Mouse (Mus musculus) hindbrain, embryonic 11.5 days (tissue): Measurements from ENCODE around the gene Gdap2. TPM values are rescaled to one million over a fixed set of nuclear protein-coding genes. Genes with fewer than 3 reads are reported as not detected.
A peak's percentile ranks its signal among the peaks of the same experiment; 100 is the strongest.

Experiments used
- ATAC-seq: fragments of 200-750 bp; cut with Nextera tagmentation; 2 replicates; pipeline ENCODE4 v1.8.0; 2017; ENCODE audit warnings: mild to moderate bottlenecking, moderate TSS enrichment, moderate library complexity; ENCODE audit not compliant: low FRiP score
- DNase-seq: peaks from one replicate; pipeline ENCODE4 v3.0.0-alpha.2; 2015; ENCODE audit warnings: low spot score
- H3K27ac ChIP-seq: fragments of 300-500 bp; sonication (generic); 2 replicates; pipeline ENCODE4 v1.5.1; 2014; ENCODE audit warnings: mild to moderate bottlenecking, low read depth, low read length
- H3K27me3 ChIP-seq: fragments of 300-500 bp; sonication (generic); 2 replicates; pipeline ENCODE4 v1.6.1; 2014; ENCODE audit warnings: mild to moderate bottlenecking, low read length, moderate library complexity, mixed read lengths; ENCODE audit not compliant: control insufficient read depth, insufficient read depth
- H3K36me3 ChIP-seq: fragments of 300-500 bp; sonication (generic); 2 replicates; pipeline ENCODE4 v1.6.1; 2014; ENCODE audit warnings: mild to moderate bottlenecking, low read length, moderate library complexity, mixed read lengths; ENCODE audit not compliant: control insufficient read depth, insufficient read depth
- H3K4me1 ChIP-seq: fragments of 300-500 bp; sonication (generic); replicated peaks from 2 replicates; pipeline ENCODE4 v1.6.1; 2014; ENCODE audit warnings: low read length, mixed read lengths; ENCODE audit not compliant: control insufficient read depth, insufficient read depth
- H3K4me2 ChIP-seq: fragments of 300-500 bp; sonication (generic); replicated peaks from 2 replicates; pipeline ENCODE4 v1.6.1; 2014; ENCODE audit warnings: mild to moderate bottlenecking, low read depth, low read length
- H3K4me3 ChIP-seq: fragments of 300-500 bp; sonication (generic); 2 replicates; pipeline ENCODE4 v1.5.1; 2014; ENCODE audit warnings: low read depth, low read length
- H3K9ac ChIP-seq: fragments of 300-500 bp; sonication (generic); 2 replicates; pipeline ENCODE4 v1.6.1; 2014; ENCODE audit warnings: low read depth, low read length
- H3K9me3 ChIP-seq: fragments of 300-500 bp; sonication (generic); 2 replicates; pipeline ENCODE4 v1.6.1; 2016; ENCODE audit warnings: low read length; ENCODE audit not compliant: control insufficient read depth
- WGBS: fragments of 180-500 bp; shearing (Covaris S2); extraction: QIAGEN DNeasy Blood & Tissue Kit; methylation state at CpG from one replicate; pipeline ENCODE4 v1.1.7; 2014; 5-methylcytosine and 5-hydroxymethylcytosine counted together
- polyA plus RNA-seq: library from polyadenylated mRNA; unstranded; fragments of >200 nt; fragmentation: Nextera tagmentation; extraction: Ambion mirVana; gene quantifications from 2 replicates; pipeline ENCODE4 v1.2.1, GENCODE M21; 2014

Gene Gdap2
- polyA plus RNA-seq, 1 experiment from 2014 or later = 50.5 TPM

DNA sequence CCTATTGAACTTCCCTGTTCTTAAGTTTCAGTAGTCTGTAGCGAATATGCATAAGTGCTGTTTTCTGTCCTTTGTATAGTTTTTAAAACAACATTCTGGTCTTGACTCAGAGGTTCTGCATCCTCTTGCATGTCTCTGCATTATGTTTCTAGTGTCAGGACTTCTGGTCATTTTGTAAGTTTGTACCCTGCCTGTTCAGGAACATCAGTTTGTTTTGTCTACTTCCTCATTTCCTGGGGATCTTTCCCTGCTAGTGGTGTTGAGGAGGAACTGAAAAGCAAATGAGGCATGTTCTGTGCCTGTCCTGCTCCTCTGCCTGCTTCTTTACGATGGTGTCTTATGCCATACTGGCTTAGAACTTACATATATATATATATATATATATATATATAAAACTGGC is 13.8 kb downstream of the Gdap2 start:
- H3K27ac ChIP-seq = no peak overlapping the region
- H3K36me3 ChIP-seq = no peaks in the 10 kb centered on the region
- no peaks in the 10 kb centered on the region for H3K4me1 ChIP-seq
- ATAC-seq (no peak), DNase-seq (no peak)
- H3K27me3 ChIP-seq = no peaks in the 10 kb centered on the region
- H3K4me2 ChIP-seq = no peak overlapping the region
- 83% methylated on average over 2 of the region's 2 CpGs for WGBS
- no peak overlapping the region for H3K9ac ChIP-seq
- no peak overlapping the region for H3K4me3 ChIP-seq
- H3K9me3 ChIP-seq = no peaks in the 10 kb centered on the region

- Histone ChIP-seq H3K9me3 (no peaks in the 10 kb centered on the region), H3K36me3 (no peaks in the 10 kb centered on the region)
Observed at GRCm38 (mm10) chr3:100180471-100180870, 18.3 kb downstream of the Gdap2 start.

GRCm38 (mm10) chr3:100189444-100189843 is 27.3 kb downstream of the Gdap2 start:
- Histone ChIP-seq H3K9ac (no peak overlapping the region), H3K27ac (no peak overlapping the region), H3K9me3 (no peaks in the 10 kb centered on the region), H3K4me3 (no peak overlapping the region), H3K27me3 (no peaks in the 10 kb centered on the region), H3K4me2 (no peak overlapping the region), H3K36me3 (no peaks in the 10 kb centered on the region), H3K4me1 (no peaks in the 10 kb centered on the region)
- DNase-seq = peak; percentile 82
- WGBS = 58% methylated on average over 1 of the region's 1 CpGs
- ATAC-seq = peak; percentile 70

More at GRCm38 (mm10) chr3:100180471-100180870, 18.3 kb downstream of the Gdap2 start:
- no peak overlapping the region for H3K4me3 ChIP-seq
- 86% methylated on average over 3 of the region's 3 CpGs for WGBS
- no peak overlapping the region for H3K4me2 ChIP-seq
- no peak for DNase-seq
- no peak overlapping the region for H3K9ac ChIP-seq
- no peaks in the 10 kb centered on the region for H3K4me1 ChIP-seq
- no peaks in the 10 kb centered on the region for H3K27me3 ChIP-seq
- H3K27ac ChIP-seq = no peak overlapping the region
- ATAC-seq = no peak

DNA sequence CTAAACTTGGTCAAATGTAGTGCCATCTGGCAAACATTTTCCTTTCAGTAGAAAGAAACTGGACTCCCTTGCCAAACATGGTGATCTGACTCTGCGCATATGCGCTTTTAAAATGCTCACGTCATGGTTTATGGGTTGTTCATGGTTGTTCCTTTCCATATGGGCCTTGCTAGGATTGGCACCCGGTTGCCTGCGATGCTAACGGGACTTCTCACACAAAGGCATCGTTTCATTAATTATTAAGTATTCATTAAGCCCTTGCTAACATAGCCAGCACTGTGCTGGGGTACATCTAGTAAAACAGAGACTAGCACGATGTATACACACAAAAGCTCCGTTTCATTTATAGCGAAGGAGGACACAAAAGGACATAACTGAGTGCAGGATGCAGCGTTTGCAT is 27.7 kb downstream of the Gdap2 start:
- Histone ChIP-seq H3K4me2 (no peak overlapping the region), H3K9me3 (no peaks in the 10 kb centered on the region), H3K4me1 (no peaks in the 10 kb centered on the region), H3K36me3 (no peaks in the 10 kb centered on the region), H3K27ac (no peak overlapping the region), H3K9ac (no peak overlapping the region), H3K27me3 (no peaks in the 10 kb centered on the region), H3K4me3 (no peak overlapping the region)
- no peak for DNase-seq
- WGBS = 88% methylated on average over 11 of the region's 11 CpGs
- peak; percentile 38 for ATAC-seq

GRCm38 (mm10) chr3:100194210-100194609 is 32.0 kb downstream of the Gdap2 start:
- H3K27ac ChIP-seq = no peak overlapping the region
- H3K4me2 ChIP-seq = no peak overlapping the region
- no peaks in the 10 kb centered on the region for H3K9me3 ChIP-seq
- H3K4me1 ChIP-seq = no peaks in the 10 kb centered on the region
- H3K36me3 ChIP-seq = no peaks in the 10 kb centered on the region
- no peak for DNase-seq
- ATAC-seq = no peak
- 45% methylated on average over 5 of the region's 5 CpGs for WGBS
- no peak overlapping the region for H3K4me3 ChIP-seq
- H3K9ac ChIP-seq = no peak overlapping the region
- no peaks in the 10 kb centered on the region for H3K27me3 ChIP-seq

- Histone ChIP-seq H3K4me1 (no peaks in the 10 kb centered on the region), H3K9ac (no peak overlapping the region), H3K4me3 (no peak overlapping the region), H3K27ac (no peak overlapping the region), H3K4me2 (no peak overlapping the region), H3K27me3 (no peaks in the 10 kb centered on the region), H3K36me3 (no peaks in the 10 kb centered on the region), H3K9me3 (no peaks in the 10 kb centered on the region)
- ATAC-seq (no peak), DNase-seq (no peak)
- WGBS = 88% methylated on average over 7 of the region's 7 CpGs
Observed at GRCm38 (mm10) chr3:100201554-100201953, 39.4 kb downstream of the Gdap2 start.

DNA sequence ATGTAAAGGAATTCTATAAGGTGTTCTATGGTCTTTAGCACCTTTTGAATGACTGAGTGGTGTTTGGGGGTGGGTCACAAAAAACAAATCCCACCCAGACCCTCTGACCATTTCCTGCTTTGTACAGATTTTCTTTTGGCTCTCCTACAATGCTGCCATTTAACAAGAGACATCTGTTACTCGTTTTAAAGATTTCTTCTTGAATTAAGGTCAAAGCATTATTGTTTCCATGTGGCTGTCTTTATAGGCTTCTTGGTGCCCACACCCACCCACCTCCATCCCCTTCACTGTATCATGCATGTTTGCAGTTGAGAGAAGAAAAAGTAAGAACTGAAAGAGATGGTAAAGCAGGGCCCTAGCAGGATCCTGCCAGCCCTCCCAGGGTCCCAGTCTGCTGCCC is 44.8 kb downstream of the Gdap2 start:
- Histone ChIP-seq H3K4me2 (no peak overlapping the region), H3K27ac (no peak overlapping the region), H3K9ac (no peak overlapping the region), H3K4me1 (no peaks in the 10 kb centered on the region), H3K9me3 (no peaks in the 10 kb centered on the region), H3K27me3 (no peaks in the 10 kb centered on the region), H3K36me3 (no peaks in the 10 kb centered on the region), H3K4me3 (no peak overlapping the region)
- ATAC-seq (no peak), DNase-seq (no peak)
- 55% methylated on average over 1 of the region's 1 CpGs for WGBS

GRCm38 (mm10) chr3:100215469-100215868 is 53.3 kb downstream of the Gdap2 start:
- no peak overlapping the region for H3K4me3 ChIP-seq
- DNase-seq (no peak), ATAC-seq (no peak)
- no peaks in the 10 kb centered on the region for H3K4me1 ChIP-seq
- H3K27me3 ChIP-seq = no peaks in the 10 kb centered on the region
- H3K27ac ChIP-seq = no peak overlapping the region
- no peak overlapping the region for H3K9ac ChIP-seq
- no peak overlapping the region for H3K4me2 ChIP-seq
- 86% methylated on average over 5 of the region's 5 CpGs for WGBS
- no peaks in the 10 kb centered on the region for H3K36me3 ChIP-seq
- no peaks in the 10 kb centered on the region for H3K9me3 ChIP-seq

DNA sequence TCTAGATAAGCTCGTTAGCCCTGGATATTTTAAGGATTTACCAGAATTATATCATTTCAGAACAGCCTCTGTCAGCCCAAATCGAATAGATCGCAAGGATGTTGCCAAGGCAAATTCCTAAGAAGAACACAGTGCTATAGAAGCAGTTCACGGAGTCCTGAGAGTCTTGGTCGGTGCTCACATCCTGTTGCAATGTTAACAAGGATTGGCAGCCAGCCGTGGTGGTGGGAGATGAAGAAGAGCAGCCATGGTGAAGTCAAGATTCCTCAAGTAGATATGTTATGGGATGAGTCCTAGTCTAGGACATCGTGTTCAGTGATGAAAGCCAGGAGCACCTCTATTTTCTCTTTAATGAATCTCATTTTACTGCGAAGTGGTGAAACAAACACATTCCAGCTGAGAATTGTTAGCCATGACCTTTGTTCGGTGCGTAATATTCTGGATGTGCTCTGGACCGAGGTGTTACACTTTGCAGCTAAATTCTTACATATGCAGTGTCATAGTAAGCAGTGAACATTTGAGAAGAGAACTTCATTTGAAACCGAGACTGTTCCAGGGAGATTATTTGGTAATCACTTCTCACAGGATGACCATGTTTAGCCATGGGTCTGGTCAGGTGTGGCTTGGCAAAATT is 63.3 kb downstream of the Gdap2 start:
- Histone ChIP-seq H3K9ac (no peak overlapping the region), H3K4me2 (no peak overlapping the region), H3K27me3 (no peaks in the 10 kb centered on the region), H3K9me3 (no peaks in the 10 kb centered on the region), H3K4me1 (no peaks in the 10 kb centered on the region), H3K4me3 (no peak overlapping the region), H3K36me3 (no peaks in the 10 kb centered on the region), H3K27ac (no peak overlapping the region)
- 90% methylated on average over 12 of the region's 12 CpGs for WGBS
- DNase-seq (no peak), ATAC-seq (no peak)
